Mouse (Mus musculus) ES-CJ7 (cell line): ENCODE results near the gene Foxr1.
"Not testable (repeated sequence)": the region's sequence is repeated elsewhere in the genome, so short reads cannot be mapped to it uniquely, and the experiment has no call there.

ENCODE experiments used
- DNase-seq: peaks from one replicate; pipeline ENCODE4 v3.0.0; 2011; ENCODE audit warnings: low read depth, low spot score

Gene Foxr1

GRCm38 (mm10) chr9:44477339-44478228 is 36.6 kb upstream of the Foxr1 start:
- DNase-seq, result peak; percentile 76

GRCm38 (mm10) chr9:44475936-44476335 is 35.0 kb upstream of the Foxr1 start:
- DNase-seq, result peak; percentile 63

GRCm38 (mm10) chr9:44474327-44474726 is 33.4 kb upstream of the Foxr1 start:
- DNase-seq, result no peak

- DNase-seq, result no peak
Observed at GRCm38 (mm10) chr9:44473184-44473583, 32.2 kb upstream of the Foxr1 start.

GRCm38 (mm10) chr9:44468800-44469199 is 27.9 kb upstream of the Foxr1 start:
- DNase-seq, result no peak

- DNase-seq, result no peak
Observed at GRCm38 (mm10) chr9:44468224-44468623, 27.3 kb upstream of the Foxr1 start.

- no peak for DNase-seq
Observed at GRCm38 (mm10) chr9:44461950-44462349, 21.0 kb upstream of the Foxr1 start.

- DNase-seq, result peak; percentile 83
Observed at GRCm38 (mm10) chr9:44457035-44457742, 16.3 kb upstream of the Foxr1 start.

GRCm38 (mm10) chr9:44454891-44455220 is 13.9 kb upstream of the Foxr1 start, which contains the start of gene Upk2:
Gene Upk2 (minus strand): TSS chr9:44454976.
- DNase-seq, result peak; percentile 70

GRCm38 (mm10) chr9:44454132-44454890 is 13.4 kb upstream of the Foxr1 start:
- peak; percentile 85 for DNase-seq

GRCm38 (mm10) chr9:44450387-44450786 is 9.5 kb upstream of the Foxr1 start:
- DNase-seq, result peak; percentile 77

GRCm38 (mm10) chr9:44444402-44445025 is 3.6 kb upstream of the Foxr1 start:
- not testable (repeated sequence) for DNase-seq

- no peak for DNase-seq
Observed at GRCm38 (mm10) chr9:44435747-44436146, 5.2 kb downstream of the Foxr1 start.

- DNase-seq, result peak; percentile 59
Observed at GRCm38 (mm10) chr9:44432577-44433185, 8.3 kb downstream of the Foxr1 start.

GRCm38 (mm10) chr9:44423576-44423975 is 17.4 kb downstream of the Foxr1 start:
- DNase-seq, result no peak

- DNase-seq, result no peak
Observed at GRCm38 (mm10) chr9:44420280-44420898, 20.5 kb downstream of the Foxr1 start.

GRCm38 (mm10) chr9:44419730-44420129 is 21.2 kb downstream of the Foxr1 start:
- DNase-seq, result not testable (repeated sequence)

GRCm38 (mm10) chr9:44418519-44419385 is 22.2 kb downstream of the Foxr1 start, which contains the start of gene Ccdc84:
Gene Ccdc84 (minus strand): TSS chr9:44418569.
- DNase-seq, result peak; percentile 88

- peak; percentile 87 for DNase-seq
Observed at GRCm38 (mm10) chr9:44417892-44418363, 23.0 kb downstream of the Foxr1 start.
